Mouse (Mus musculus) thymus, postnatal 0 days (tissue): ENCODE data around the gene Prdm10. TPM values are rescaled to one million over a fixed set of nuclear protein-coding genes. Genes with fewer than 3 reads are reported as not detected.

Experiments used
- DNase-seq: peaks from one replicate; pipeline ENCODE4 v3.0.0-alpha.2; 2015; ENCODE audit warnings: low spot score
- polyA plus RNA-seq: library from polyadenylated mRNA; unstranded; fragments of >200 nt; fragmentation: Nextera tagmentation; extraction: Ambion mirVana; gene quantifications from 2 replicates; pipeline ENCODE4 v1.2.1, GENCODE M21; 2015

The Prdm10 gene
- polyA plus RNA-seq, 1 experiment from 2014 or later, result 3.6 TPM

GRCm38 (mm10) chr9:31301526-31302311 is 21.4 kb downstream of the Prdm10 start:
- DNase-seq, result peak; percentile 76

- DNase-seq, result no peak
Measured at GRCm38 (mm10) chr9:31304358-31304757, 24.0 kb downstream of the Prdm10 start.

- DNase-seq, result no peak
Measured at GRCm38 (mm10) chr9:31305117-31305516, 24.8 kb downstream of the Prdm10 start.

- no peak for DNase-seq
Measured at GRCm38 (mm10) chr9:31305807-31306206, 25.5 kb downstream of the Prdm10 start.

- no peak for DNase-seq
Measured at GRCm38 (mm10) chr9:31307232-31307631, 26.9 kb downstream of the Prdm10 start.

- no peak for DNase-seq
Measured at GRCm38 (mm10) chr9:31309041-31309440, 28.7 kb downstream of the Prdm10 start.

GRCm38 (mm10) chr9:31310662-31311061 is 30.3 kb downstream of the Prdm10 start:
- no peak for DNase-seq

GRCm38 (mm10) chr9:31313876-31314275 is 33.5 kb downstream of the Prdm10 start:
- no peak for DNase-seq

- DNase-seq, result no peak
Measured at GRCm38 (mm10) chr9:31315983-31316382, 35.6 kb downstream of the Prdm10 start.

- no peak for DNase-seq
Measured at GRCm38 (mm10) chr9:31318956-31319355, 38.6 kb downstream of the Prdm10 start.

- DNase-seq, result no peak
Measured at GRCm38 (mm10) chr9:31320734-31321133, 40.4 kb downstream of the Prdm10 start.

- no peak for DNase-seq
Measured at GRCm38 (mm10) chr9:31321526-31321925, 41.2 kb downstream of the Prdm10 start.

GRCm38 (mm10) chr9:31322090-31322489 is 41.8 kb downstream of the Prdm10 start:
- no peak for DNase-seq

- no peak for DNase-seq
Measured at GRCm38 (mm10) chr9:31330816-31331215, 50.5 kb downstream of the Prdm10 start.

- no peak for DNase-seq
Measured at GRCm38 (mm10) chr9:31331246-31331645, 50.9 kb downstream of the Prdm10 start.

GRCm38 (mm10) chr9:31331906-31332305 is 51.6 kb downstream of the Prdm10 start:
- DNase-seq, result no peak

GRCm38 (mm10) chr9:31332826-31333225 is 52.5 kb downstream of the Prdm10 start:
- no peak for DNase-seq

GRCm38 (mm10) chr9:31334991-31335390 is 54.7 kb downstream of the Prdm10 start:
- no peak for DNase-seq

- DNase-seq, result no peak
Measured at GRCm38 (mm10) chr9:31344289-31344831, 64.0 kb downstream of the Prdm10 start.

GRCm38 (mm10) chr9:31346575-31347080 is 66.3 kb downstream of the Prdm10 start:
- no peak for DNase-seq

GRCm38 (mm10) chr9:31348458-31348857 is 68.1 kb downstream of the Prdm10 start:
- no peak for DNase-seq

- DNase-seq, result peak; percentile 59
Measured at GRCm38 (mm10) chr9:31348915-31349314, 68.6 kb downstream of the Prdm10 start.

- DNase-seq, result no peak
Measured at GRCm38 (mm10) chr9:31352716-31353115, 72.4 kb downstream of the Prdm10 start.
